Mouse (Mus musculus): ENCODE data around the gene Vmn1r183.

DNA sequence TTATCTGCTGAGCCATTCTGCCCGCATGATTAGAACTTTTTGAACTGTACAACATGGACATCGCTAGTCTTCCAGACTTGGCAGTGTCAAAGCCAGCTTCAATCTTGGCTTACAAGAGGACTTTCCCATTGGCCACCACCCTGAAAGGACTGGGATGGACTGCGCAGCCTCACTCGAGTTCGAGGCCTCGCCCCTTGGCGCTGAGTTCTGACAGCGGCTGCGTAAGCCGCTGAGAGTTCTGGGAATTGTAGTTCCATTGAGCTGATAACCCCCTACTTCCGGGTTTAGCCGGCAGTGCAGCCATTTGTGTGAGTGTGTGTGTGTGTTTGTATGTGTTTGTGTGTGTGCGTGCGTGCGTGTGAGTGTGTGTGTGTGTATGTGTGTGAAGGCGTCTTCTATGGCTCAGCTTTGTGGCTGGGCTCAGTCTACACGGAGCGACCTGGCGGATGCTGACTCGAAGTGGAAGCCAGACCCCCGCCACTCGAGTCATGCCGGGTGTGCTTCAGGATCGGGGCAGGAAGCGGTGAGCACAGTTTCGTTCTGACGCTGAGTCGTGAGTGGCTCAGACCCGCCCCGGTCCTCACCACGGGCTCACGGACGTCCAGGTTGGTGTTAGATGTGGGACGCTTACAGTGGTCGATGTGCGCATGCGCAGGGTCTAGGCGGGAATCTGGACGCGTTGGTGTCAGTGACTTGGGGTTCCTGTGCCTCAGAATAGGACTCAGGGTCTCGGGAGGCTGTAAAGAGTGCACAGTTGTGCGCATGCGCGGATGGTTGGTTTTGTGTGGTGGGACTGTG is 28.8 kb downstream of the Vmn1r183 start, which contains the start of gene Zfp180:
- TF ChIP-seq POLR2A (IDR thresholded peaks at IDR 0.05; ENCODE audit: low read depth, low read length) (peak; percentile 83), CTCF (conservative IDR thresholded peaks at IDR 0.05 in 1 of 2, IDR thresholded peaks at IDR 0.05 in 1 of 2; ENCODE audit: low read depth in 2 of 2, low read length in 2 of 2) (no peak), HCFC1 (IDR thresholded peaks at IDR 0.05; ENCODE audit: low read depth, low read length) (peak; percentile 98), ELF1 (IDR thresholded peaks at IDR 0.05; ENCODE audit: low read depth, low read length) (peak; percentile 100), EP300 (IDR thresholded peaks at IDR 0.05; ENCODE audit: low read length) (no peak), TCF12 (IDR thresholded peaks at IDR 0.05; ENCODE audit: low read depth, low read length) (peak; percentile 74), CHD2 (IDR thresholded peaks at IDR 0.05; ENCODE audit: low read length) (peak; percentile 39; the same call in 1 of the 2 replicates), NELFE (IDR thresholded peaks at IDR 0.05; ENCODE audit: low read depth, low read length) (peak; percentile 70), ZMIZ1 (IDR thresholded peaks at IDR 0.05; ENCODE audit: low read depth, low read length) (0 out of 2 replicates have a peak, but pooled peaks have one; percentile 47), USF1 (IDR thresholded peaks at IDR 0.05; ENCODE audit: low read depth, low read length) (no peak), MAFK (IDR thresholded peaks at IDR 0.05; ENCODE audit: insufficient replicate concordance, low read length) (no peak), ETS1 (conservative IDR thresholded peaks at IDR 0.05; ENCODE audit: low read depth, low read length) (peak; percentile 8; the same call in 1 of the 2 replicates), ZNF384 (IDR thresholded peaks at IDR 0.05; ENCODE audit: low read depth, low read length) (no peak)
